Mouse (Mus musculus): ENCODE data around the gene Prcc.

GRCm38 (mm10) chr3:87930078-87930795 is 44.8 kb upstream of the Prcc start, which contains the start of the genes Isg20l2 and Rrnad1:
- TF ChIP-seq CTCF (IDR thresholded peaks at IDR 0.05; ENCODE audit: low read depth) (peak; percentile 69), EP300 (IDR thresholded peaks at IDR 0.05; ENCODE audit: low read depth) (no peak)

Data from heart, postnatal 0 days (tissue).